Mouse (Mus musculus) gastrocnemius, adult 18-20 months (tissue): ENCODE results near the gene Trpm4. TPM values are rescaled to one million over a fixed set of nuclear protein-coding genes. Genes with fewer than 3 reads are reported as not detected.
"Not testable (repeated sequence)": the region's sequence is repeated elsewhere in the genome, so short reads cannot be mapped to it uniquely, and the experiment has no call there.

Experiments used
- DNase-seq: peaks from one replicate; pipeline ENCODE4 v3.0.0; 2021; ENCODE audit warnings: low spot score
- total RNA-seq, 2 experiments: library from RNA; stranded (reverse); gene quantifications; 2 replicates each; pipeline ENCODE4 v1.2.3; 2021

Gene Trpm4
- total RNA-seq, 2 experiments from 2014 or later, result 25.9 to 31.3 TPM

- DNase-seq, result no peak
These were observed 76.3 kb downstream of the Trpm4 start for GRCm38 (mm10) chr7:45257063-45257840.

GRCm38 (mm10) chr7:45255822-45256221, 77.8 kb downstream of the Trpm4 start:
- DNase-seq, result not testable (repeated sequence)

GRCm38 (mm10) chr7:45253806-45254205, 79.8 kb downstream of the Trpm4 start:
- DNase-seq, result no peak

Other genes with a start within 250 kb of the Trpm4 start
- 10 to 100 TPM in 1 of 2 experiments, 1 to 10 TPM in 1; 8.0 to 12.5 TPM for gene Rcn3, start 241.6 kb downstream of the Trpm4 start, total RNA-seq
- gene Fcgrt, start 229.9 kb downstream of the Trpm4 start, total RNA-seq, result 10 to 100 TPM; 27.4 to 29.1 TPM
- 100 to 1,000 TPM; 490 to 529 TPM for gene Rps11, start 209.3 kb downstream of the Trpm4 start, total RNA-seq
- 100 to 1,000 TPM; 643 to 706 TPM for gene Rpl13a, start 205.0 kb downstream of the Trpm4 start, total RNA-seq
- 1 to 10 TPM in 1 of 2 experiments, not detected in 1; 1.2 TPM for gene Gm45713, start 197.5 kb downstream of the Trpm4 start, total RNA-seq
- gene Flt3l, start 197.3 kb downstream of the Trpm4 start, total RNA-seq, result 1 to 10 TPM; 1.8 to 3.0 TPM
- gene Pih1d1, start 179.5 kb downstream of the Trpm4 start, total RNA-seq, result 10 to 100 TPM; 34.2 to 34.5 TPM
- 10 to 100 TPM; 10.6 to 12.8 TPM for gene Aldh16a1, start 179.2 kb downstream of the Trpm4 start, total RNA-seq
- gene Slc17a7, start 169.8 kb downstream of the Trpm4 start, total RNA-seq, result under 1 TPM; 0.14 to 0.17 TPM
- not detected for gene Gfy, start 154.2 kb downstream of the Trpm4 start, total RNA-seq
- gene Pth2, start 152.8 kb downstream of the Trpm4 start, total RNA-seq, result not detected
- not detected for gene Ccdc155, start 128.9 kb downstream of the Trpm4 start, total RNA-seq
- not detected for gene Dkkl1, start 121.6 kb downstream of the Trpm4 start, total RNA-seq
- gene Tead2, start 118.0 kb downstream of the Trpm4 start, total RNA-seq, result 1 to 10 TPM; 1.2 to 1.3 TPM
- 1 to 10 TPM; 1.1 to 1.2 TPM for gene Cd37, start 94.7 kb downstream of the Trpm4 start, total RNA-seq
- gene Slc6a16, start 92.7 kb downstream of the Trpm4 start, total RNA-seq, result not detected
- gene Slc6a21, start 56.3 kb downstream of the Trpm4 start, total RNA-seq, result not detected
- gene Hrc, start 1.5 kb upstream of the Trpm4 start, total RNA-seq, result 100 to 1,000 TPM; 877 to 904 TPM
- gene Ppfia3, start 33.2 kb upstream of the Trpm4 start, total RNA-seq, result under 1 TPM; 0.11 to 0.21 TPM
- not detected for gene Lin7b, start 36.8 kb upstream of the Trpm4 start, total RNA-seq
- 10 to 100 TPM; 60.3 to 65.4 TPM for gene Snrnp70, start 62.0 kb upstream of the Trpm4 start, total RNA-seq
- 10 to 100 TPM; 83.7 to 93.5 TPM for gene Kcna7, start 71.9 kb upstream of the Trpm4 start, total RNA-seq
- gene Ntf5, start 79.9 kb upstream of the Trpm4 start, total RNA-seq, result 1 to 10 TPM; 4.3 to 4.7 TPM
- under 1 TPM; 0.47 to 0.59 TPM for gene Lhb, start 87.0 kb upstream of the Trpm4 start, total RNA-seq
- gene Gys1, start 101.1 kb upstream of the Trpm4 start, total RNA-seq, result 100 to 1,000 TPM; 321 to 326 TPM
- 10 to 100 TPM; 26.6 to 27.9 TPM for gene Ruvbl2, start 104.3 kb upstream of the Trpm4 start, total RNA-seq
- 100 to 1,000 TPM; 109 to 151 TPM for gene Ftl1, start 126.1 kb upstream of the Trpm4 start, total RNA-seq
- gene Bax, start 133.1 kb upstream of the Trpm4 start, total RNA-seq, result 10 to 100 TPM; 14.2 to 16.6 TPM
- gene Tulp2, start 148.1 kb upstream of the Trpm4 start, total RNA-seq, result not detected
- 1 to 10 TPM; 8.1 to 9.6 TPM for gene Gm45808, start 153.0 kb upstream of the Trpm4 start, total RNA-seq
- gene Dhdh, start 155.0 kb upstream of the Trpm4 start, total RNA-seq, result 10 to 100 TPM; 22.6 to 22.9 TPM
- gene Nucb1, start 176.6 kb upstream of the Trpm4 start, total RNA-seq, result 10 to 100 TPM; 63.3 to 68.6 TPM
- gene Ppp1r15a, start 192.5 kb upstream of the Trpm4 start, total RNA-seq, result 10 to 100 TPM; 28.6 to 63.5 TPM
- gene Plekha4, start 192.6 kb upstream of the Trpm4 start, total RNA-seq, result 1 to 10 TPM; 5.2 to 5.3 TPM
- 1 to 10 TPM in 1 of 2 experiments, under 1 TPM in 1; 0.91 to 1.9 TPM for gene Hsd17b14, start 221.1 kb upstream of the Trpm4 start, total RNA-seq
- gene Bcat2, start 236.4 kb upstream of the Trpm4 start, total RNA-seq, result 10 to 100 TPM; 95.0 to 98.1 TPM